Mouse (Mus musculus) midbrain, embryonic 10.5 days (tissue): Measurements from ENCODE around the gene Swap70. TPM values are rescaled to one million over a fixed set of nuclear protein-coding genes. Genes with fewer than 3 reads are reported as not detected.

ENCODE experiments used
- DNase-seq: peaks from one replicate; pipeline ENCODE4 v3.0.0-alpha.2; 2017; ENCODE audit warnings: low spot score
- H3K27ac ChIP-seq: fragments of 300-500 bp; sonication (generic); replicated peaks from 2 replicates; pipeline ENCODE4 v1.5.1; 2016; ENCODE audit warnings: mild to moderate bottlenecking
- H3K27me3 ChIP-seq: fragments of 300-500 bp; sonication (generic); 2 replicates; pipeline ENCODE4 v1.6.1; 2016; ENCODE audit warnings: low read depth, mild to moderate bottlenecking; ENCODE audit not compliant: poor library complexity, severe bottlenecking
- H3K36me3 ChIP-seq: fragments of 300-500 bp; sonication (generic); 2 replicates; pipeline ENCODE4 v1.6.1; 2016; ENCODE audit warnings: mild to moderate bottlenecking, moderate library complexity
- H3K4me1 ChIP-seq: fragments of 300-500 bp; sonication (generic); 2 replicates; pipeline ENCODE4 v1.6.1; 2016
- H3K4me3 ChIP-seq: fragments of 300-500 bp; sonication (generic); 2 replicates; pipeline ENCODE4 v1.5.1; 2016; ENCODE audit warnings: mild to moderate bottlenecking, moderate library complexity
- H3K9me3 ChIP-seq: fragments of 300-500 bp; sonication (generic); replicated peaks from 2 replicates; pipeline ENCODE4 v1.6.1; 2016; ENCODE audit warnings: mild to moderate bottlenecking
- WGBS: fragments of 180-500 bp; shearing (Covaris S2); methylation state at CpG from one replicate; pipeline ENCODE4 v1.1.7; 2016; 5-methylcytosine and 5-hydroxymethylcytosine counted together
- polyA plus RNA-seq: library from polyadenylated mRNA; unstranded; fragments of >200 nt; fragmentation: Nextera tagmentation; extraction: Ambion mirVana; gene quantifications from 2 replicates; pipeline ENCODE4 v1.2.1, GENCODE M21; 2016

Swap70 gene
- polyA plus RNA-seq: 25.3 and 26.0 TPM in 2 replicates

- Histone ChIP-seq H3K9me3 (no peaks in the 10 kb centered on the region), H3K36me3 (peaks cover 17% of the 10 kb centered on the region), H3K4me1 (peaks cover 27% of the 10 kb centered on the region), H3K4me3 (peak within 1 kb of the TSS; percentile 90), H3K27ac (peak within 1 kb of the TSS; percentile 95), H3K27me3 (no peaks in the 10 kb centered on the region)
- peak; percentile 95 for DNase-seq
- WGBS: under 1% methylated on average over 73 of the region's 73 CpGs
Measured at GRCm38 (mm10) chr7:110221586-110222481, at the start of gene Swap70. Gene Swap70, plus strand, starts transcription at chr7:110221711.

DNA sequence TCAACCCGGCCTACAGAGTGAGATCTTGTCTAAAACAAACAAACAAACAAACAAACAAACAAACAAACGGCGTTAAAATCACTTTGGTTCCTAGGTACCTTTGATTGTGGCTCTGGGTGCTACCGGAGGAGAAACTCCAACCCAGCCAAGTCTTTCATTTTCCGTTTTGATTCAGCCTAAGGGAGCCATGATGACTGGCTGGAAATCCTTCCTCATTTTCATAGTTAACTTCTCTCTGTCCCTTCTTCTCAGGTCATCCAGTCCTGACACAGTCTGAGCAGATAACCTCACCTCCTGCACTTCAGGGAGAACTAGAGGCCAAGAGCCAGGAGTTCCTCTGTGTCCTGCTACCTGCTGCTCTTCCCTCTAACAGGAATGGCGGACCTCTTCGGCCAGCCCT lies 42.3 kb upstream of the Swap70 start:
- Histone ChIP-seq H3K9me3 (no peaks in the 10 kb centered on the region), H3K4me1 (no peaks in the 10 kb centered on the region), H3K27me3 (no peaks in the 10 kb centered on the region), H3K36me3 (no peaks in the 10 kb centered on the region), H3K27ac (no peak overlapping the region), H3K4me3 (no peak overlapping the region)
- DNase-seq: no peak
- WGBS: 91% methylated on average over 7 of the region's 7 CpGs

DNA sequence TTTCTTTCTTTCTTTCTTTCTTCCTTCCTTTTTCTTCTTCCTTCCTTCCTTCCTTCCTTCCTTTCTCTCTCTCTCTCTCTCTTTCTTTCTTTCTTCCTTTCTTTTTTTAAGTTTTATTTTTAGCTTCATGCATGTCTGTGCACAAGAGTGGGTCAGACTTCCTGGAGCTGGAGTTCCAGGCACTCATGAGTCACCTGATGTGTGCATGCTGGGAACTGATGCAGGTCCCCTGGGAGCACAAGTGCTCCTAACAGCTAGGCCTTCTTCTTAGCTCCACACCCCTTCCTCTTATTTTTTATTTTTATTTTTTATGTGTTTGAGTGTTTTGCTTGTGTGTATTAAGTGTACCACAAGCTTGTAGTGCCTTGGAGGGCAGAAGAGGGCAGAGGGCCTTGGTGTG lies 40.9 kb upstream of the Swap70 start:
- Histone ChIP-seq H3K9me3 (no peaks in the 10 kb centered on the region), H3K4me1 (no peaks in the 10 kb centered on the region), H3K36me3 (no peaks in the 10 kb centered on the region), H3K27ac (no peak overlapping the region), H3K4me3 (no peak overlapping the region), H3K27me3 (no peaks in the 10 kb centered on the region)
- DNase-seq: no peak

DNA sequence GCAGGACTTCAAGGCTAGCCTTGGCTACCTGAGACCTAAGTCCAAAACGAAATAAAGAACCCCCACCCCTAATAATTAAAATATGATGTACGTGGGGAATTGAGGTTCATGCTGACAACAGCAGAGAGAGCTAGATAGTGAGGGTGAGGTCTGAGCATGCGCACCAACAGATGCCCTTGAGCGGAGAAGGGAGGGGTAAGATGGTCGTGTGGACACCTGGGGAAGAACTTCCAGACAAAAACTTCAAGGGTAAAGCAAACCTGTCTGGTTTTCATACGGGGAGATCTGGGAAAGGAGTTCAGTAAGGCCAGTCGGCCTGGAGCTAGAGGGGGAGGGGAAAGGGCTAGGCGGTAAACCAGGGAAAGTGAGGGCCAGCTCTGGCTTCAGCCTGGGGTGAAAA lies 40.1 kb upstream of the Swap70 start:
- Histone ChIP-seq H3K27ac (no peak overlapping the region), H3K4me1 (no peaks in the 10 kb centered on the region), H3K4me3 (no peak overlapping the region), H3K27me3 (no peaks in the 10 kb centered on the region), H3K36me3 (no peaks in the 10 kb centered on the region), H3K9me3 (no peaks in the 10 kb centered on the region)
- no peak for DNase-seq
- WGBS: 65% methylated on average over 8 of the region's 8 CpGs

DNA sequence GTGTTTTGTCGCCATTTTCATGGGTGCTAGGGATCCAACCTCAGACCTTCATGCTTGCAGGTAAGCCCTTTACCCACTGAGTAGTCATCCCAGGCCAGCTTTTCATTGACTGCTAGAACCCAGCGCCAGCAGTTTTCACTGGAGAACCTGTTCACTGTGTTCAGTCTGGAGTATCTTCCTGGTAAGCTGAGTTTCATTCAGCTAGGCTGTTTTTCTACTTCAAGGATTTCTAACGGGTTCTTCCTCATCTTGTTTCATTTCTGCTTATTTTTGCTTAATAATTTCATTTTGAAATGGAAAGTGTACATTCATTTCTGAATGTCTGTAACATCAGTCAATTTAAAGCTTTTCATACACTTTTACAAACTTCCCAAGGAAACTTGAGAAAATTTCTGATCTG lies 36.9 kb upstream of the Swap70 start:
- 85% methylated on average over 3 of the region's 3 CpGs for WGBS
- no peaks in the 10 kb centered on the region for H3K4me1 ChIP-seq

GRCm38 (mm10) chr7:110189951-110190350 lies 31.6 kb upstream of the Swap70 start:
- WGBS: 66% methylated on average over 7 of the region's 7 CpGs
- Histone ChIP-seq H3K36me3 (no peaks in the 10 kb centered on the region), H3K27ac (no peak overlapping the region), H3K4me1 (no peaks in the 10 kb centered on the region), H3K4me3 (no peak overlapping the region), H3K27me3 (no peaks in the 10 kb centered on the region), H3K9me3 (no peaks in the 10 kb centered on the region)
- no peak for DNase-seq

More for the DNA sequence above, 36.9 kb upstream of the Swap70 start:
- Histone ChIP-seq H3K27ac (no peak overlapping the region), H3K4me3 (no peak overlapping the region), H3K27me3 (no peaks in the 10 kb centered on the region), H3K36me3 (no peaks in the 10 kb centered on the region), H3K9me3 (no peaks in the 10 kb centered on the region)
- no peak for DNase-seq

DNA sequence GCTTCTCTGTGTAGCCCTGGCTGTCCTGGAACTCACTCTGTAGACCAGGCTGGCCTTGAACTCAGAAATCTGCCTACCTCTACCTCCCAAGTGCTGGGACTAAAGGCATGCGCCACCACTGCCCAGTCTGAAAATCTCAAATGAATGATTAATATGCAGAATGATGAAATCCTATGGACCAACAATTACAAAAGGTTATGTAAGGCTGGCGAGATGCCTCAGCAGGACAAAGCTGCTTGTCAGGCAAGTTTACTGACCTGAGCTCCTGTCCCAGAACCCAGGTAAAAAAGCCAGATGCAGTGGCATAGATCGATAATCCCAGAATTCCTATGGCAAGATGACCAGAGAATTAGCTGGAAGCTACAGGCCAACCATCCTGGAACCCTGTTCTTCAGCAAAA lies 28.3 kb upstream of the Swap70 start:
- Histone ChIP-seq H3K36me3 (no peaks in the 10 kb centered on the region), H3K4me1 (no peaks in the 10 kb centered on the region), H3K4me3 (no peak overlapping the region), H3K27me3 (no peaks in the 10 kb centered on the region), H3K27ac (no peak overlapping the region), H3K9me3 (no peaks in the 10 kb centered on the region)
- DNase-seq: no peak
- 95% methylated on average over 3 of the region's 3 CpGs for WGBS

DNA sequence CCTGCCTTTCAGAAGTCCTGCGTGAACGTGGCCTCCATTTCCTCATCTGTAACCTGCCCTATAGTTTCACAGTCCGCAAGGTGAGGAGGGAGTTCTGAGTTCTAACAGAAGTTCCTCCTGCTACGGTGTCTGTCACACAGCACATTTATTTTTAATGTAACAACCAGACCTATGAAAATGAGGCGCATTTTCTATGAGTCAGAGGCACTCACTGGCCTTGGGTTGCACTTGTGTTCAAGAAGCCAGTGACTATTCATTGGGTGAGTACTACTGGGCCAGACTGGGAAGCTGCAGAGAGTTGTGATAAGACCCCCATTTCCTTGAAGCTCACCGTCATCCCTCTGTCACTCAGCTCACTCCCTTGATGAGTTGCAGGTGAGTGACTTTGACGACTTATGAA lies 24.3 kb upstream of the Swap70 start:
- Histone ChIP-seq H3K4me3 (no peak overlapping the region), H3K4me1 (no peaks in the 10 kb centered on the region), H3K36me3 (no peaks in the 10 kb centered on the region), H3K27ac (no peak overlapping the region), H3K9me3 (no peaks in the 10 kb centered on the region), H3K27me3 (no peaks in the 10 kb centered on the region)
- no peak for DNase-seq
- 91% methylated on average over 7 of the region's 7 CpGs for WGBS

GRCm38 (mm10) chr7:110201933-110202332 lies 19.6 kb upstream of the Swap70 start:
- 96% methylated on average over 6 of the region's 6 CpGs for WGBS
- no peak for DNase-seq
- Histone ChIP-seq H3K27ac (no peak overlapping the region), H3K4me3 (no peak overlapping the region), H3K27me3 (no peaks in the 10 kb centered on the region), H3K36me3 (no peaks in the 10 kb centered on the region), H3K4me1 (no peaks in the 10 kb centered on the region), H3K9me3 (peaks cover 7% of the 10 kb centered on the region; the same call in 1 of the 2 replicates)

DNA sequence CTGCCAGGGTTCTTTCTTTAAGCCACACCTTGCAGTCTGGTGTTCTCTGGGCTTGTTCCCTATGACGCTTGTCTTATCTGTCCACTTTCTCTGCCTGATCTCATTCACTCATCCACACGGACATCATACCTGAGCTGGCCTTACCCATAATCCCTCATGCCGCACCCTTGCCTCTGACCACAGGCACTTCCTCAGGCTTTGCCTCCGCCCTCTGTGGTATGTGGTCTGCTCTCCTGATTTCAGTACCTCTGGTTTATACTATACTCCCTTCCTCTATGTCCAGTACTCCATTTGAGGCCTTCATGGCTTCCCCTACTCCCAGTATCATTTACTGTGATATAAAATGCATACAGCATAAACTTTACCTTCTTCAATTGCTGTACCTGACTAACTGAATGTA lies 17.3 kb upstream of the Swap70 start:
- H3K27me3 ChIP-seq: no peaks in the 10 kb centered on the region
- no peaks in the 10 kb centered on the region for H3K36me3 ChIP-seq
- 89% methylated on average over 4 of the region's 4 CpGs for WGBS
- H3K4me1 ChIP-seq: no peaks in the 10 kb centered on the region
- H3K4me3 ChIP-seq: no peak overlapping the region
- no peak overlapping the region for H3K27ac ChIP-seq
- DNase-seq: no peak
- peaks cover 13% of the 10 kb centered on the region; the same call in 1 of the 2 replicates for H3K9me3 ChIP-seq

- H3K4me3 ChIP-seq: no peak overlapping the region
- no peak for DNase-seq
- peaks cover 13% of the 10 kb centered on the region; the same call in 1 of the 2 replicates for H3K9me3 ChIP-seq
- 88% methylated on average over 6 of the region's 6 CpGs for WGBS
- no peaks in the 10 kb centered on the region for H3K36me3 ChIP-seq
- no peaks in the 10 kb centered on the region for H3K27me3 ChIP-seq
- H3K4me1 ChIP-seq: no peaks in the 10 kb centered on the region
- H3K27ac ChIP-seq: no peak overlapping the region
Measured at GRCm38 (mm10) chr7:110208341-110208740, 13.2 kb upstream of the Swap70 start.

DNA sequence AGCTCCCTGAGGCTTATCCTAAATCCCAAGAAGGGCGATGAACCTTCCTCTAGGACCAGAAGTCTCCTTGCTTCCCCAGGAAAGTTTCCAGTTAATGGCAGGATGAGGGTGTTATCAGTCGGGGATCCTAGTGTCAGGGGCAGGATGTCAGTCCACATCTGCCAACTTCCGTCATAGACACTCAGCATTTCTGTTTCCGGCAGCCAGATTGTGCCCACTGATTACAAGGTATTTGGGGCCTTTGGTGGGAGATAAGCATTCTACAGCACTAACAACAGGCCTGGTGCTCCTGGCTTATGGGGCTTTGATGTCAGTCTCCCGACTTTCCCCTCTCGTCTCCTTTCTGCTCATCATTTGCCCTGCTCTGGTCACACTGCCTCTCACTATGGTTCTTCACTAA lies 12.1 kb upstream of the Swap70 start:
- WGBS: 93% methylated on average over 6 of the region's 6 CpGs
- H3K4me3 ChIP-seq: no peak overlapping the region
- no peaks in the 10 kb centered on the region for H3K36me3 ChIP-seq
- no peaks in the 10 kb centered on the region for H3K27me3 ChIP-seq
- H3K4me1 ChIP-seq: no peaks in the 10 kb centered on the region
- DNase-seq: no peak
- H3K27ac ChIP-seq: no peak overlapping the region
- H3K9me3 ChIP-seq: peaks cover 13% of the 10 kb centered on the region; the same call in 1 of the 2 replicates

DNA sequence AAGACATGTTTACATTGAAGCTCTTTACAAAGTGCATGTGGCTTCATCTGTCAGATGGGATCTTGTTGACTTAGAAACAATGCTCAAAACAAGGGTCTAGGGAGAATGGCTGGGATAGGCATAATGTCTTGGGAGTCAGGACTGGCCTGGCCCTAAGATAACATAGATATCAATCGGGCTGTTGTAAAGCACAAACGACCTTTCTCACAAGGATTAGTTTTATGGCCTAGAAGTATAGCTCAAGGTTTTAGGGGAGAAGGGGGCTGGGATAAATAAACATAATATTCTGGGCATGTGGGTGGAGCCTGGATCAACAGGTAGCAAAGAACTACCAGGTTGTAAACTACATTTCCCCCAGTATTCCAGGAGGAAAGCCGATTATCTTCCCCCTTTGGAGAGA lies 10.5 kb upstream of the Swap70 start:
- Histone ChIP-seq H3K4me3 (no peak overlapping the region), H3K9me3 (peaks cover 12% of the 10 kb centered on the region; the same call in 1 of the 2 replicates), H3K36me3 (no peaks in the 10 kb centered on the region), H3K27ac (no peak overlapping the region), H3K4me1 (no peaks in the 10 kb centered on the region), H3K27me3 (no peaks in the 10 kb centered on the region)
- no peak for DNase-seq
- 88% methylated on average over 3 of the region's 3 CpGs for WGBS
